ENCODE assay signal across 16 mouse cellular contexts in genomic region chr10:81399798-81400308, GRCm38 (mm10). TPM values are rescaled to one million over a fixed set of nuclear protein-coding genes. Genes with fewer than 3 reads are reported as not detected.
DNase-seq lines count a peak whose midpoint lies in the region; ATAC-seq lines count a peak whose summit lies in the region.
"Had no signal": no experiment of that assay in that cellular context is flagged by ENCODE, and none has a peak within 500 bp of the region (broad histone marks: within the 10 kb centered on the region; RNA-seq: fewer than 3 reads in every experiment).

No protein-coding gene starts in this region.

- H3K4me2 ChIP-seq in intestine, embryonic 16.5 days (ENCODE audit: low read depth, low read length) = no peak overlapping the region
- no peak overlapping the region for H3K4me2 ChIP-seq in intestine, embryonic 15.5 days (replicated peaks)
- H3K4me2 ChIP-seq in forebrain, embryonic 15.5 days (replicated peaks) = peak overlapping the region; percentile 43
- peak overlapping the region; percentile 27 for H3K4me2 ChIP-seq in hindbrain, embryonic 16.5 days (ENCODE audit: low read length)
- peak overlapping the region; percentile 33 for H3K4me2 ChIP-seq in neural tube, embryonic 13.5 days
- H3K4me2 ChIP-seq: stomach, embryonic 15.5 days had no signal

- peak overlapping the region; percentile 14; the same call in 1 of the 2 replicates for H3K9ac ChIP-seq in intestine, embryonic 16.5 days (ENCODE audit: low read depth, low read length)
- H3K9ac ChIP-seq in intestine, embryonic 15.5 days = no peak overlapping the region
- no peak overlapping the region for H3K9ac ChIP-seq in forebrain, embryonic 15.5 days (replicated peaks)
- H3K9ac ChIP-seq in hindbrain, embryonic 16.5 days (ENCODE audit: low read depth, low read length) = no peak overlapping the region
- peak overlapping the region; percentile 50; the same call in 1 of the 2 replicates for H3K9ac ChIP-seq in neural tube, embryonic 13.5 days
- H3K9ac ChIP-seq: liver, embryonic 14.5 days; stomach, embryonic 15.5 days had no signal

- no peaks in the 10 kb centered on the region for H3K9me3 ChIP-seq in intestine, embryonic 16.5 days (ENCODE audit: control insufficient read depth, low read length)
- no peaks in the 10 kb centered on the region for H3K9me3 ChIP-seq in intestine, embryonic 15.5 days
- no peaks in the 10 kb centered on the region for H3K9me3 ChIP-seq in forebrain, embryonic 15.5 days
- H3K9me3 ChIP-seq in hindbrain, embryonic 16.5 days (ENCODE audit: control insufficient read depth, low read length) = no peaks in the 10 kb centered on the region
- no peaks in the 10 kb centered on the region for H3K9me3 ChIP-seq in neural tube, embryonic 13.5 days
- H3K9me3 ChIP-seq: stomach, embryonic 15.5 days had no signal

- H3K4me3 ChIP-seq in intestine, embryonic 16.5 days (ENCODE audit: low read length) = no peak overlapping the region
- no peak overlapping the region for H3K4me3 ChIP-seq in intestine, embryonic 15.5 days (replicated peaks)
- 0 out of 2 replicates have a peak overlapping the region, but pooled peaks have one; percentile 26 for H3K4me3 ChIP-seq in forebrain, embryonic 15.5 days
- peak overlapping the region; percentile 3; the same call in 1 of the 2 replicates for H3K4me3 ChIP-seq in hindbrain, embryonic 16.5 days (ENCODE audit: low read length)
- H3K4me3 ChIP-seq in neural tube, embryonic 13.5 days = 0 out of 2 replicates have a peak overlapping the region, but pooled peaks have one; percentile 4
- H3K4me3 ChIP-seq: stomach, embryonic 15.5 days had no signal

- H3K27me3 ChIP-seq in intestine, embryonic 16.5 days (replicated peaks; ENCODE audit: control insufficient read depth, insufficient read depth, low read length) = no peaks in the 10 kb centered on the region
- H3K27me3 ChIP-seq in intestine, embryonic 15.5 days (replicated peaks) = no peaks in the 10 kb centered on the region
- H3K27me3 ChIP-seq in forebrain, embryonic 15.5 days = peaks cover 6% of the 10 kb centered on the region; the same call in 1 of the 2 replicates
- H3K27me3 ChIP-seq in hindbrain, embryonic 16.5 days (replicated peaks; ENCODE audit: control insufficient read depth, insufficient read depth, low read length) = no peaks in the 10 kb centered on the region
- 0 out of 2 replicates have a peak, but pooled peaks cover 3% of the 10 kb centered on the region for H3K27me3 ChIP-seq in neural tube, embryonic 13.5 days
- H3K27me3 ChIP-seq: CH12.LX; stomach, embryonic 15.5 days had no signal

- peaks cover 10% of the 10 kb centered on the region; the same call in 1 of the 2 replicates for H3K36me3 ChIP-seq in intestine, embryonic 16.5 days (ENCODE audit: control insufficient read depth, insufficient read depth, low read length)
- peaks cover 16% of the 10 kb centered on the region for H3K36me3 ChIP-seq in intestine, embryonic 15.5 days
- peaks cover 10% of the 10 kb centered on the region; the same call in 1 of the 2 replicates for H3K36me3 ChIP-seq in forebrain, embryonic 15.5 days
- peaks cover 12% of the 10 kb centered on the region for H3K36me3 ChIP-seq in hindbrain, embryonic 16.5 days (ENCODE audit: control insufficient read depth, insufficient read depth, low read length)
- H3K36me3 ChIP-seq in neural tube, embryonic 13.5 days = peaks cover 36% of the 10 kb centered on the region

- no peak overlapping the region for H3K27ac ChIP-seq in intestine, embryonic 16.5 days (ENCODE audit: low read length)
- H3K27ac ChIP-seq in intestine, embryonic 15.5 days = no peak overlapping the region
- no peak overlapping the region; the same call in 1 of the 2 replicates for H3K27ac ChIP-seq in forebrain, embryonic 15.5 days (replicated peaks)
- peak overlapping the region; percentile 72; the same call in 1 of the 2 replicates for H3K27ac ChIP-seq in hindbrain, embryonic 16.5 days (ENCODE audit: low read depth, low read length)
- peak overlapping the region; percentile 95; the same call in 1 of the 2 replicates for H3K27ac ChIP-seq in neural tube, embryonic 13.5 days (replicated peaks)
- H3K27ac ChIP-seq: liver, embryonic 14.5 days; stomach, embryonic 15.5 days had no signal

- H3K4me1 ChIP-seq in intestine, embryonic 16.5 days (ENCODE audit: control insufficient read depth, insufficient read depth, low read length) = peaks cover 31% of the 10 kb centered on the region
- H3K4me1 ChIP-seq in intestine, embryonic 15.5 days (replicated peaks) = peaks cover 37% of the 10 kb centered on the region
- peaks cover 48% of the 10 kb centered on the region for H3K4me1 ChIP-seq in forebrain, embryonic 15.5 days
- H3K4me1 ChIP-seq in hindbrain, embryonic 16.5 days (ENCODE audit: control insufficient read depth, insufficient read depth, low read depth, low read length) = peaks cover 32% of the 10 kb centered on the region
- H3K4me1 ChIP-seq in neural tube, embryonic 13.5 days (replicated peaks) = peaks cover 70% of the 10 kb centered on the region

- no peak for DNase-seq in layer of hippocampus, adult 18-20 months (ENCODE audit: low spot score in 2 of 2)
- DNase-seq: adrenal gland, postnatal 25 days; gastrocnemius, postnatal 25 days; kidney, adult 8-10 months; lung, postnatal 36 days; thymus, postnatal 36 days had no signal

- no peak for ATAC-seq in intestine, embryonic 16.5 days
- no peak for ATAC-seq in intestine, embryonic 15.5 days
- ATAC-seq in forebrain, embryonic 15.5 days (replicated peaks) = no peak
- ATAC-seq in hindbrain, embryonic 16.5 days = no peak
- no peak for ATAC-seq in neural tube, embryonic 13.5 days (ENCODE audit: low read depth)
- no peak for ATAC-seq in erythroid progenitor cell, adult 5-6 weeks (replicated peaks; ENCODE audit: low FRiP score, poor library complexity, severe bottlenecking)

- 79% methylated on average over 18 of the region's 18 CpGs for WGBS in intestine, embryonic 16.5 days
- WGBS in intestine, embryonic 15.5 days = 81% methylated on average over 18 of the region's 18 CpGs
- WGBS in forebrain, embryonic 15.5 days = 82% methylated on average over 18 of the region's 18 CpGs
- 74% methylated on average over 18 of the region's 18 CpGs for WGBS in hindbrain, embryonic 16.5 days
- WGBS in neural tube, embryonic 13.5 days = 76% methylated on average over 18 of the region's 18 CpGs

RNA-seq across cellular contexts. Expression of gene Smim24, which starts 7.0 kb away (rescaled TPM):
- polyA plus RNA-seq in intestine, embryonic 16.5 days (2015; fragmentation: Nextera tagmentation; extraction: Ambion mirVana) = 426 and 504 TPM in 2 replicates
- 235 and 288 TPM in 2 replicates for polyA plus RNA-seq in intestine, embryonic 15.5 days (2015; fragmentation: Nextera tagmentation; extraction: Ambion mirVana)
- 1.2 and 1.8 TPM in 2 replicates for polyA plus RNA-seq in forebrain, embryonic 15.5 days (2015; fragmentation: Nextera tagmentation; extraction: Ambion mirVana)
- 1.6 and 2.3 TPM in 2 replicates for polyA plus RNA-seq in hindbrain, embryonic 16.5 days (2015; fragmentation: Nextera tagmentation; extraction: Ambion mirVana)
- polyA plus RNA-seq in neural tube, embryonic 13.5 days (2015; fragmentation: Nextera tagmentation; extraction: Ambion mirVana) = 1.8 and 3.1 TPM in 2 replicates
- 5.4 and 7.5 TPM in 2 replicates for total RNA-seq in erythroid progenitor cell, adult 5-6 weeks (2015; ENCODE audit: low replicate concordance)
- 4.2 TPM in 1 of 2 replicates, not detected in the other for total RNA-seq in erythroid progenitor cell, adult 5-6 weeks (2017; ENCODE audit: low replicate concordance)
- total RNA-seq in layer of hippocampus, adult 18-20 months (2021) = 1 to 10 TPM; 1.8 to 2.4 TPM

RNA-seq across cellular contexts. Expression of gene Gm48552, which starts 11.0 kb away (rescaled TPM):
- polyA plus RNA-seq in intestine, embryonic 16.5 days (2015; fragmentation: Nextera tagmentation; extraction: Ambion mirVana) = 0.55 and 1.8 TPM in 2 replicates
- polyA plus RNA-seq in intestine, embryonic 15.5 days (2015; fragmentation: Nextera tagmentation; extraction: Ambion mirVana) = 1.4 TPM in 1 of 2 replicates, not detected in the other
- 2.9 and 3.1 TPM in 2 replicates for polyA plus RNA-seq in forebrain, embryonic 15.5 days (2015; fragmentation: Nextera tagmentation; extraction: Ambion mirVana)
- polyA plus RNA-seq in hindbrain, embryonic 16.5 days (2015; fragmentation: Nextera tagmentation; extraction: Ambion mirVana) = 1.5 and 2.2 TPM in 2 replicates
- polyA plus RNA-seq in neural tube, embryonic 13.5 days (2015; fragmentation: Nextera tagmentation; extraction: Ambion mirVana) = 1.3 and 2.5 TPM in 2 replicates
- total RNA-seq in erythroid progenitor cell, adult 5-6 weeks (2015; ENCODE audit: low replicate concordance) = not detected in 2 replicates
- total RNA-seq in erythroid progenitor cell, adult 5-6 weeks (2017; ENCODE audit: low replicate concordance) = not detected in 2 replicates
- 1 to 10 TPM; 4.2 to 6.9 TPM for total RNA-seq in layer of hippocampus, adult 18-20 months (2021)
- polyA plus RNA-seq: embryonic facial prominence, embryonic 11.5 days had no signal

RNA-seq across cellular contexts. Expression of gene Gm48551, which starts 15.6 kb away (rescaled TPM):
- polyA plus RNA-seq in intestine, embryonic 16.5 days (2015; fragmentation: Nextera tagmentation; extraction: Ambion mirVana) = 2.9 and 3.7 TPM in 2 replicates
- polyA plus RNA-seq in intestine, embryonic 15.5 days (2015; fragmentation: Nextera tagmentation; extraction: Ambion mirVana) = 2.8 and 3.6 TPM in 2 replicates
- polyA plus RNA-seq in forebrain, embryonic 15.5 days (2015; fragmentation: Nextera tagmentation; extraction: Ambion mirVana) = 5.4 and 6.6 TPM in 2 replicates
- polyA plus RNA-seq in hindbrain, embryonic 16.5 days (2015; fragmentation: Nextera tagmentation; extraction: Ambion mirVana) = 7.9 and 9.4 TPM in 2 replicates
- 5.2 and 8.2 TPM in 2 replicates for polyA plus RNA-seq in neural tube, embryonic 13.5 days (2015; fragmentation: Nextera tagmentation; extraction: Ambion mirVana)
- total RNA-seq in erythroid progenitor cell, adult 5-6 weeks (2015; ENCODE audit: low replicate concordance) = 2.1 and 4.3 TPM in 2 replicates
- not detected in 2 replicates for total RNA-seq in erythroid progenitor cell, adult 5-6 weeks (2017; ENCODE audit: low replicate concordance)
- 1 to 10 TPM; 4.1 to 4.8 TPM for total RNA-seq in layer of hippocampus, adult 18-20 months (2021)

RNA-seq across cellular contexts. Expression of gene Dohh, which starts 15.6 kb away (rescaled TPM):
- 102 and 109 TPM in 2 replicates for polyA plus RNA-seq in intestine, embryonic 16.5 days (2015; fragmentation: Nextera tagmentation; extraction: Ambion mirVana)
- polyA plus RNA-seq in intestine, embryonic 15.5 days (2015; fragmentation: Nextera tagmentation; extraction: Ambion mirVana) = 89.2 and 100 TPM in 2 replicates
- polyA plus RNA-seq in forebrain, embryonic 15.5 days (2015; fragmentation: Nextera tagmentation; extraction: Ambion mirVana) = 88.2 and 89.0 TPM in 2 replicates
- polyA plus RNA-seq in hindbrain, embryonic 16.5 days (2015; fragmentation: Nextera tagmentation; extraction: Ambion mirVana) = 99.8 and 108 TPM in 2 replicates
- 72.2 and 75.2 TPM in 2 replicates for polyA plus RNA-seq in neural tube, embryonic 13.5 days (2015; fragmentation: Nextera tagmentation; extraction: Ambion mirVana)
- total RNA-seq in erythroid progenitor cell, adult 5-6 weeks (2015; ENCODE audit: low replicate concordance) = 8.8 TPM in 1 of 2 replicates, not detected in the other
- total RNA-seq in erythroid progenitor cell, adult 5-6 weeks (2017; ENCODE audit: low replicate concordance) = 4.0 and 17.2 TPM in 2 replicates
- 10 to 100 TPM; 82.0 to 82.9 TPM for total RNA-seq in layer of hippocampus, adult 18-20 months (2021)

RNA-seq across cellular contexts. Expression of gene Fzr1, which starts 21.5 kb away (rescaled TPM):
- 73.2 and 78.7 TPM in 2 replicates for polyA plus RNA-seq in intestine, embryonic 16.5 days (2015; fragmentation: Nextera tagmentation; extraction: Ambion mirVana)
- 83.2 and 85.7 TPM in 2 replicates for polyA plus RNA-seq in intestine, embryonic 15.5 days (2015; fragmentation: Nextera tagmentation; extraction: Ambion mirVana)
- polyA plus RNA-seq in forebrain, embryonic 15.5 days (2015; fragmentation: Nextera tagmentation; extraction: Ambion mirVana) = 133 and 135 TPM in 2 replicates
- polyA plus RNA-seq in hindbrain, embryonic 16.5 days (2015; fragmentation: Nextera tagmentation; extraction: Ambion mirVana) = 149 and 156 TPM in 2 replicates
- 105 and 112 TPM in 2 replicates for polyA plus RNA-seq in neural tube, embryonic 13.5 days (2015; fragmentation: Nextera tagmentation; extraction: Ambion mirVana)
- total RNA-seq in erythroid progenitor cell, adult 5-6 weeks (2015; ENCODE audit: low replicate concordance) = 235 and 246 TPM in 2 replicates
- 247 and 266 TPM in 2 replicates for total RNA-seq in erythroid progenitor cell, adult 5-6 weeks (2017; ENCODE audit: low replicate concordance)
- 10 to 100 TPM; 70.8 to 72.5 TPM for total RNA-seq in layer of hippocampus, adult 18-20 months (2021)

Comparison
In these comparisons a context has a peak if more than half of its experiments do, and no peak if none do; other contexts are left out.
1. H3K9ac ChIP-seq: peak in intestine, embryonic 16.5 days (single experiment) and neural tube, embryonic 13.5 days (single experiment); none in intestine, embryonic 15.5 days (single experiment), forebrain, embryonic 15.5 days (single experiment) and hindbrain, embryonic 16.5 days (single experiment).
2. H3K27ac ChIP-seq: peak in hindbrain, embryonic 16.5 days (single experiment) and neural tube, embryonic 13.5 days (single experiment); none in intestine, embryonic 16.5 days (single experiment), intestine, embryonic 15.5 days (single experiment) and forebrain, embryonic 15.5 days (single experiment).
3. H3K4me2 ChIP-seq: peak in forebrain, embryonic 15.5 days (single experiment), hindbrain, embryonic 16.5 days (single experiment) and neural tube, embryonic 13.5 days (single experiment); none in intestine, embryonic 16.5 days (single experiment) and intestine, embryonic 15.5 days (single experiment).
4. H3K4me3 ChIP-seq: peak in forebrain, embryonic 15.5 days (single experiment), hindbrain, embryonic 16.5 days (single experiment) and neural tube, embryonic 13.5 days (single experiment); none in intestine, embryonic 16.5 days (single experiment) and intestine, embryonic 15.5 days (single experiment).
5. RNA of gene Smim24, which starts 7.0 kb away (polyA plus RNA-seq): 426 to 504 TPM in intestine, embryonic 16.5 days and 235 to 288 TPM in intestine, embryonic 15.5 days; 1.2 to 1.8 TPM in forebrain, embryonic 15.5 days, 1.8 to 3.1 TPM in neural tube, embryonic 13.5 days and 1.6 to 2.3 TPM in hindbrain, embryonic 16.5 days; every median in the first group is over 10 times any median in the second.